Mouse (Mus musculus) thymus, postnatal 14 days (tissue): ENCODE data around the gene Trpv2.
"Not testable (repeated sequence)": the region's sequence is repeated elsewhere in the genome, so short reads cannot be mapped to it uniquely, and the experiment has no call there.

Experiments used
- DNase-seq: peaks from one replicate; pipeline ENCODE4 v3.0.0; 2021

Trpv2 gene

GRCm38 (mm10) chr11:62631138-62631537 lies 56.9 kb downstream of the Trpv2 start:
- no peak for DNase-seq

GRCm38 (mm10) chr11:62635406-62635805 lies 61.1 kb downstream of the Trpv2 start:
- no peak for DNase-seq

GRCm38 (mm10) chr11:62636105-62636839 lies 62.0 kb downstream of the Trpv2 start:
- DNase-seq = no peak

GRCm38 (mm10) chr11:62636840-62637221 lies 62.5 kb downstream of the Trpv2 start:
- no peak for DNase-seq

GRCm38 (mm10) chr11:62637401-62637800 lies 63.1 kb downstream of the Trpv2 start:
- DNase-seq = no peak

DNA sequence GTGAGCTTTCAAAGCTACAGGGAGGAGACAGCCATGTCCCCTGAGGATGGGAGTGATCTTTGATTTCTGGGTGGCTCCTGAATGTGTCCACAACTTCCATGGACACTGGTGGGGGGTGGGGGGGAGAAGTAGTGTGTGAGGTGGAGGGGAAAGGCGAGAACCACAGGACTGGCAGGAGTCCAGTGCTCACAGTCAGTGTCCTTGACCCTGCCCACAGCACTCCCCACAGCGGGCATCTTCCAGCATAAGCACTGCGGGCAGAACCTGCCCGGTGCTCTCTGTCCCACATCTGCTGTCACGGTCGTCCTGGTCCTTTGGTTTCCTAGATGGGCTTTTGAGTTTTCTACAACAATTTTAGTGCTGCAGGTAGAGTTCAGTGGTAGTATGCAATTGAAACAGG lies 63.5 kb downstream of the Trpv2 start:
- no peak for DNase-seq

DNA sequence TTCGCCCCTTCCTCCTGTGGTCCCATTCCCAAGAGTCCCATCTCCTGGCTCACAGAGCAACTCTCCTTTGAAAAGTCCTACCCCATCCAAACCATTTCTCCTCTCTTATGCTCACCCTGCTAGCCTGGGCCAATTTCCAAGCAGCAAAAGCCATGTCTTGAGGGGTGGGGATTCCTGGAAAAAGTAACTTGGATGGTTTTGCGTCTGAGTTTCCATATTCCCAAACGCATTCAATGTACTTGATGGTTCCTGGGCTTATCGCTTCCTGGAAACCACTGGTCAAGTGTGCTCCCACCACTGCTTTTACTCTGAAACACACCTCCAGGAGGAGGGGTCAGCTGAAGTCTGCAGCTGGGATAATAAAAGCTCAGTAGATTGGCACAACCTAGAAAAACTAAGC lies 64.1 kb downstream of the Trpv2 start:
- no peak for DNase-seq

- DNase-seq = no peak
Measured at GRCm38 (mm10) chr11:62640378-62640777, 66.1 kb downstream of the Trpv2 start.

- DNase-seq = no peak
Measured at GRCm38 (mm10) chr11:62642023-62642844, 67.9 kb downstream of the Trpv2 start.

DNA sequence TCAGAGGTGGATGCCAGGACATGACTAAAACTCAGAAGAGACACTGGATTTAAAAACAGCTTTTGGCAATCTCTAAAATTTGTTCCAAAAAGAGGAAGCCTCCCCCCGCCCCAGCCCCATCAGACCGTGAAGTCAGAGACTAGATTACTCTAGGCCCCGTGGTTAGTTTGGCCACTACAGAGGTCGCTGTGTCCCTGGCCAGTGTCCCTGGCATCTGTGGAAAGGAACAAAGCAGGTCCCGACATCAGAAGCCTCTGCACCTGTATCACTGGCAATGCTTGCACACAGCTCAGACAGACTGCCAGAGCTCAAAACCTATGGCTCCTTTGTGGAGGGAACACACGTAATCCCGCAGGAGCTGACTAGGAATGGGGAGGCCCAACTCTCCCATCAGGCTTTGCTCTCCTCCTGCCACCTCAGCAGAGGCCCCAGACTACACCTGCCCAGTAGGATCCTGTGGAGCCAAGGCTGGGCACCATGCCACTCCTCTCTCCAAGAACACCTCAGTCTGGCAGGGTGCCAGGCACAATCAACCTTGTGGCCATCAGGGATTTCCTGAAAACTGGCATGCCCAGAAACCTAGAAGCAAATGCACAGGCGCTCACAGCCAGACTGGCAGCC lies 68.8 kb downstream of the Trpv2 start:
- no peak for DNase-seq

GRCm38 (mm10) chr11:62643681-62644363 lies 69.5 kb downstream of the Trpv2 start:
- no peak for DNase-seq

GRCm38 (mm10) chr11:62644602-62645336 lies 70.5 kb downstream of the Trpv2 start:
- no peak for DNase-seq

DNA sequence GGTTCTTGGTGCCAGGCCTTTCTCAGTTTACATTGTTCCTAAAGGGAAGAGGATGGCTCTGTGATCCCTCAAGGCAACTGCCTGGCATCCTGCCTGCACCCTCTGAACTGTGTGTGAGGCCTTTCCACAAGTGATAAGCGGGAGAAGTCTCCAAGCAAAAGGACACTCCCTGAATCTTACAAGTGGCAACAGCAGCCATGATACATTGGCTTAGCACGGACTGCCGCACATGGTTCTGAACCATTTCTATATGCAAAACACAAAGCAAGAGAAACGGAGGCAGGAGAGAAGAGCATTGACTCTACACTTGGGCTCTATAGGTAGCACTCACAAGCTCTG lies 71.0 kb downstream of the Trpv2 start:
- no peak for DNase-seq

DNA sequence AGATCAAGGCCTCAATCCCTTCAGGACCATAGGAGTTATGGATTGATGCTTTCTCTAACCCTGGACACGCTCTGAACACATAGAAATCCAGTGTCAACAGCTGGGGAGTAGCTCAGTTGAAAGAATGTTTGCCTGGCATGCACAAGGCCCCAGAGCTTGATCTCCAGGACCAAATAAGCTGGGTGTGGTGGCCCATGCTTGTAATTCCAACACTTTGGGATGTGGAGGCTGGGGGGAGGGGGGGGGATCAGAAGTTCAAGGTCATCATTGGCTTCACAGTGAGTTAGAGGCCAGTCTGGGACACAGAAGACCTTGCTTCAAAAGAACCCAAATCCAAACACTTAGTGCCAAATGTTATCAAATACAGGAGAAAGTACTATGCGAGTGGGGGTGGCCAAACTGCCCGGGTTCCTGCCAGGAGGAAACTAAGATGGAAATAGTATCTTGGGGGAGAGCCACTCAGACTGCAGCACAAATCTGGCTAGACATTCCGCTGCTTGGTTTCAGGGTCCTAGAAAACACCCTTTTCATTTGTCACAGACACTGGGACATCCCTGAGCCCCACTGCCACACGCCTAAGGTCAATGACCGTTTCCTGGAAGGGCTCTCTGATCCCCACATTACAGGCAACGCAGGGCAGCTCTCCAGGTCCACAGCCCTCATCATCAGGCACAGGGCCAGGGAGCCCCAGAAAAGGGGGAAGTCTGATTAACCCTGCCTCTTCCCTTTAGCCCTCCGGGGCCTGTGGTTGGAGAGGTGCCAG lies 71.6 kb downstream of the Trpv2 start:
- DNase-seq = no peak

GRCm38 (mm10) chr11:62646495-62646843 lies 72.2 kb downstream of the Trpv2 start:
- DNase-seq = no peak

DNA sequence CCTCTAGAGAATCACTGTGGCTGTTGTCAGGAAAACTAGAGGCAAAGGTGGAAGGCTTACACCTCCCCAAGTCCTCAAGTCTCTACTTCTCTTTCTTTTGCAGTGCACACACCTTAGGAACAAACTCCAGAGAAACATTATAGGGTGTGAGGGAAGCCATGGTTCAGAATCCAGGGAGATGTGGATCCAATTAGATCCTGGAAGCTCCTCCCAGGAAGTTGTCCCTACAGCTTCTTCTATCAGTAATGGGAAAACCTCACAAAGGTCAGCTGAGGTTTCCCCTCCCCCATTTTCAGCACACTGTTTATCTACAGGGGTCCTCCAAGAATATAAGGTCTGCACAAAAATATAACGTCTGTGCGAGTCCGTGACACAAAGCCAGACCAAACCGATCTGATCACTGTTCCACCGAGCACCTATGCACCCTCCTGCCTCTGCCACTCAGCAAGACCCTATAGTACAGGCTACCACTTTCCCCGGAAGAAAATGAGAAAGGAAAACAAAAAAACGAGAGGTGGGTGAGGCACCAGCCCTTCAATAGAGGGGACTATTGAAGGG lies 72.8 kb downstream of the Trpv2 start:
- DNase-seq = no peak

GRCm38 (mm10) chr11:62647661-62648590 lies 73.6 kb downstream of the Trpv2 start, which contains the start of gene Lrrc75a:
Gene Lrrc75a (minus strand): TSS chr11:62648523.
- peak; percentile 63 for DNase-seq

GRCm38 (mm10) chr11:62648591-62649391 lies 74.5 kb downstream of the Trpv2 start, which contains the start of gene Mmgt2:
Gene Mmgt2 (plus strand): TSS chr11:62648664.
- DNase-seq = peak; percentile 98

DNA sequence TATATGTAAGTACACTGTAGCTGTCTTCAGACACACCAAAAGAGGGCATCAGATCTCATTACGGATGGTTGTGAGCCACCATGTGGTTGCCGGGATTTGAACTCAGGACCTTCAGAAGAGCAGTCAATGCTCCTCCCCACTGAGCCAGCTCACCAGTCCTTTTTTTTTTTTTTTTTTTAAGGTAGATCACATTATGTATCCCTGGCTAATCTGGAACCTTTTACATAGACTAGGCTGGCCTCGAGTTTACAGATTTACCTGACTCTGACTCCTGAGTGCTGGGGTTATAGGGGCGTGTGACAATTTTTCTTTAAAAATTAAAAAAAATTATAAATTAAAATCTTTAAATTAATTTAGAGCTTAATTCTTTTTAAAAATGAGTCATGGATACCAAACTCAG lies 75.5 kb downstream of the Trpv2 start:
- not testable (repeated sequence) for DNase-seq
